ENCODE assay signal across 8 mouse cellular contexts in the genomic region with DNA sequence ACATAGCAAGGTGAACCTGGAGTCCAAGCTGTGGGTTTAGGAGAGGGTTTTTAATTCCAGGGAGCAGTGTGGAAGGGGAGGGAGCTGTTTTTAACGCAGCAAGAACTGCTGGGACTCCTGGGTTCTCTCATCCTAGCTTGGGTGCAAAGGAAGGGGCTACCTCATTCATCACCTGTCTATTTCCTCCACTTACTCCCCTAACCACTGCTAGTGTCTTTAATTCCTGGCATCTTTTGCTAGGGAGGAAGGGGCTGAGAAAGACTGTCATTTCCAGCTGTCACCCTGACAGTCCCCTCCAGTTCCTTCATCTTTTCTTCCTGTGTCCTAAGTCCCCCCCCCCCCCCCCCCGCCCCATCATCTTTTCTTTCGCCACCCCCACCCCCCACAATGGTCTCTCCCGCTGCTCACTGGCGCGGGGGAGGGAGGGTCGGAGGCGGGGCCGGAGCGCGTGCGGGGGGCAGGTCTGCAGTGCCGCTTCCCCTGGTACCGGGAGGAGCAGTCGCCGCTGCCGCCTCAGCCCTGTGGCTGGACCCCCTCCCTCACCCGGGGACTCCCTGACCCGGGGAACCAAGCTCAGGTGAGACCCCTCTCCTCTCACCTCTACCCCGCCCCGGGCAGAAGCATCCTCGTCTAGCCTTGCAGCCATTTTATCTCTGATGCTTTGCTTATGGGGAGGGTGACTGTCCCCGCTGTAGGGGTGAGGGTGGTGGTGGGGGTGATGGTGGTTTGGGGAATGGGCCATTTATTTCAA. TPM values are rescaled to one million over a fixed set of nuclear protein-coding genes. Genes with fewer than 3 reads are reported as not detected.
DNase-seq lines count a peak whose midpoint lies in the region; ATAC-seq and TF ChIP-seq lines count a peak whose summit lies in the region.

Gene Sv2a (plus strand): TSS at position 425 of the 751 bp plus-strand sequence.

- H3K4me2 ChIP-seq in kidney, embryonic 16.5 days (replicated peaks; ENCODE audit: low read depth, low read length), result peak within 1 kb of the TSS; percentile 73
- H3K4me2 ChIP-seq in forebrain, embryonic 14.5 days (ENCODE audit: low read length), result peak within 1 kb of the TSS; percentile 69
- peak within 1 kb of the TSS; percentile 81 for H3K4me2 ChIP-seq in intestine, embryonic 14.5 days (ENCODE audit: low read length)
- peak within 1 kb of the TSS; percentile 71 for H3K4me2 ChIP-seq in limb, embryonic 14.5 days (replicated peaks; ENCODE audit: low read depth, low read length, severe bottlenecking)

- no peak within 1 kb of the TSS for H3K27ac ChIP-seq in kidney, embryonic 16.5 days (ENCODE audit: low read length)
- H3K27ac ChIP-seq in brown adipose tissue, adult 24 weeks (replicated peaks; ENCODE audit: low read depth, low read length), result no peak within 1 kb of the TSS
- H3K27ac ChIP-seq in forebrain, embryonic 14.5 days (ENCODE audit: low read depth, low read length), result peak within 1 kb of the TSS; percentile 68
- no peak within 1 kb of the TSS for H3K27ac ChIP-seq in intestine, embryonic 14.5 days (ENCODE audit: low read depth)
- H3K27ac ChIP-seq in limb, embryonic 14.5 days (replicated peaks; ENCODE audit: low read depth, low read length), result no peak within 1 kb of the TSS

- TF ChIP-seq POLR2A in limb, embryonic 14.5 days (IDR thresholded peaks at IDR 0.05; ENCODE audit: borderline replicate concordance, extremely low read depth, insufficient read depth, insufficient read length), result no peak

- peak within 1 kb of the TSS; percentile 56 for H3K9ac ChIP-seq in kidney, embryonic 16.5 days (replicated peaks; ENCODE audit: low read length)
- H3K9ac ChIP-seq in forebrain, embryonic 14.5 days (ENCODE audit: low read length), result peak within 1 kb of the TSS; percentile 80
- H3K9ac ChIP-seq in intestine, embryonic 14.5 days (ENCODE audit: low read length), result peak within 1 kb of the TSS; percentile 55
- H3K9ac ChIP-seq in limb, embryonic 14.5 days (ENCODE audit: low read depth, low read length, severe bottlenecking), result peak within 1 kb of the TSS; percentile 61

- H3K4me3 ChIP-seq in kidney, embryonic 16.5 days (ENCODE audit: low read length), result peak within 1 kb of the TSS; percentile 53
- H3K4me3 ChIP-seq in brown adipose tissue, adult 24 weeks (ENCODE audit: insufficient read depth, low read depth, low read length), result peak within 1 kb of the TSS; percentile 31; the same call in 1 of the 2 replicates
- peak within 1 kb of the TSS; percentile 53 for H3K4me3 ChIP-seq in forebrain, embryonic 14.5 days (ENCODE audit: low read depth, low read length)
- H3K4me3 ChIP-seq in intestine, embryonic 14.5 days (ENCODE audit: low read depth, low read length), result peak within 1 kb of the TSS; percentile 52
- peak within 1 kb of the TSS; percentile 52 for H3K4me3 ChIP-seq in limb, embryonic 14.5 days (replicated peaks; ENCODE audit: low read length)

- peaks cover 25% of the 10 kb centered on the region for H3K36me3 ChIP-seq in kidney, embryonic 16.5 days (ENCODE audit: insufficient read depth, low read length)
- H3K36me3 ChIP-seq in forebrain, embryonic 14.5 days (ENCODE audit: control insufficient read depth, insufficient read depth, low read length), result peaks cover 28% of the 10 kb centered on the region
- H3K36me3 ChIP-seq in intestine, embryonic 14.5 days (ENCODE audit: control insufficient read depth, insufficient read depth, low read length), result peaks cover 31% of the 10 kb centered on the region
- peaks cover 22% of the 10 kb centered on the region for H3K36me3 ChIP-seq in limb, embryonic 14.5 days (ENCODE audit: control insufficient read depth, insufficient read depth, low read length)

- no peak for DNase-seq in kidney, adult 8-10 months
- peak; percentile 52 for DNase-seq in forebrain, embryonic 14.5 days (ENCODE audit: low spot score)
- peak; percentile 80 for DNase-seq in intestine, embryonic 14.5 days (ENCODE audit: low spot score)
- DNase-seq in limb, embryonic 14.5 days (ENCODE audit: low spot score), result no peak
- peak; percentile 54 for DNase-seq in neural tube, embryonic 10.5 days (ENCODE audit: extremely low spot score, low spot score)
- DNase-seq in thymus, postnatal 0 days (ENCODE audit: low spot score), result peak; percentile 43

- no peaks in the 10 kb centered on the region for H3K9me3 ChIP-seq in kidney, embryonic 16.5 days (ENCODE audit: low read length)
- no peaks in the 10 kb centered on the region for H3K9me3 ChIP-seq in forebrain, embryonic 14.5 days (replicated peaks; ENCODE audit: control insufficient read depth, low read length)
- H3K9me3 ChIP-seq in intestine, embryonic 14.5 days (ENCODE audit: control insufficient read depth, low read length), result no peaks in the 10 kb centered on the region
- H3K9me3 ChIP-seq in limb, embryonic 14.5 days (ENCODE audit: control insufficient read depth, low read length), result no peaks in the 10 kb centered on the region

- peaks cover 20% of the 10 kb centered on the region for H3K4me1 ChIP-seq in kidney, embryonic 16.5 days (ENCODE audit: insufficient read depth, low read length)
- no peaks in the 10 kb centered on the region for H3K4me1 ChIP-seq in brown adipose tissue, adult 24 weeks (ENCODE audit: control insufficient read depth, insufficient read depth, insufficient read length, low read length)
- H3K4me1 ChIP-seq in forebrain, embryonic 14.5 days (ENCODE audit: control insufficient read depth, insufficient read depth, low read length), result peaks cover 17% of the 10 kb centered on the region
- H3K4me1 ChIP-seq in intestine, embryonic 14.5 days (replicated peaks; ENCODE audit: control insufficient read depth, insufficient read depth, low read length), result peaks cover 23% of the 10 kb centered on the region
- peaks cover 16% of the 10 kb centered on the region for H3K4me1 ChIP-seq in limb, embryonic 14.5 days (ENCODE audit: control insufficient read depth, insufficient read depth, low read length)

- WGBS in kidney, embryonic 16.5 days, result 0% methylated on average over 8 of the region's 23 CpGs
- 2% methylated on average over 19 of the region's 23 CpGs for WGBS in forebrain, embryonic 14.5 days
- 1% methylated on average over 14 of the region's 23 CpGs for WGBS in intestine, embryonic 14.5 days
- 3% methylated on average over 21 of the region's 23 CpGs for WGBS in limb, embryonic 14.5 days

- peak; percentile 55 for ATAC-seq in kidney, embryonic 16.5 days (ENCODE audit: low FRiP score, low TSS enrichment)
- ATAC-seq in forebrain, embryonic 14.5 days, result peak; percentile 72
- ATAC-seq in intestine, embryonic 14.5 days (replicated peaks; ENCODE audit: low FRiP score, low TSS enrichment, low read depth), result peak; percentile 46; the same call in 1 of the 2 replicates
- peak; percentile 61 for ATAC-seq in limb, embryonic 14.5 days (ENCODE audit: low FRiP score, low read depth)

- H3K27me3 ChIP-seq in kidney, embryonic 16.5 days (ENCODE audit: insufficient read depth, low read length), result no peaks in the 10 kb centered on the region
- no peaks in the 10 kb centered on the region for H3K27me3 ChIP-seq in forebrain, embryonic 14.5 days (replicated peaks; ENCODE audit: control insufficient read depth, insufficient read depth, low read length)
- no peaks in the 10 kb centered on the region for H3K27me3 ChIP-seq in intestine, embryonic 14.5 days (replicated peaks; ENCODE audit: control insufficient read depth, insufficient read depth, low read length)
- no peaks in the 10 kb centered on the region for H3K27me3 ChIP-seq in limb, embryonic 14.5 days (ENCODE audit: control insufficient read depth, insufficient read depth, low read length)

RNA-seq across cellular contexts. Expression of gene Sv2a, which starts in this region (rescaled TPM):
- polyA plus RNA-seq in kidney, embryonic 16.5 days (2015; fragmentation: Nextera tagmentation; extraction: Ambion mirVana), result 5.1 TPM in 2 replicates
- polyA plus RNA-seq in brown adipose tissue, adult 24 weeks (2012; ENCODE audit: insufficient read depth, insufficient read length, missing spikeins), result not detected in 2 replicates
- 44.4 and 56.2 TPM in 2 replicates for polyA plus RNA-seq in forebrain, embryonic 14.5 days (2014; fragmentation: Nextera tagmentation; extraction: Ambion mirVana)
- 6.5 and 8.3 TPM in 2 replicates for polyA plus RNA-seq in intestine, embryonic 14.5 days (2014; fragmentation: Nextera tagmentation; extraction: Ambion mirVana)
- 13.2 and 13.8 TPM in 2 replicates for polyA plus RNA-seq in limb, embryonic 14.5 days (2012; rRNA removed)
- 3.6 and 3.8 TPM in 2 replicates for polyA plus RNA-seq in limb, embryonic 14.5 days (2014; fragmentation: Nextera tagmentation; extraction: Ambion mirVana)
- polyA plus RNA-seq in thymus, postnatal 0 days (2015; fragmentation: Nextera tagmentation; extraction: Ambion mirVana), result 1.2 and 2.3 TPM in 2 replicates

Comparison
In these comparisons a context has a peak if more than half of its experiments do, and no peak if none do; other contexts are left out.
1. DNase-seq: peak in forebrain, embryonic 14.5 days (single experiment), intestine, embryonic 14.5 days (single experiment), neural tube, embryonic 10.5 days (single experiment) and thymus, postnatal 0 days (single experiment); none in kidney, adult 8-10 months (0 of 2) and limb, embryonic 14.5 days (single experiment).
2. Peak in every context shown above with its lines, with median percentiles within 50 percentile points of each other: ATAC-seq, H3K4me2 ChIP-seq, H3K4me3 ChIP-seq and H3K9ac ChIP-seq.